Mouse (Mus musculus): Measurements from ENCODE around the gene Zfp61.

- TF ChIP-seq CTCF (IDR thresholded peaks at IDR 0.05; ENCODE audit: low read depth) (peak; percentile 39), EP300 (IDR thresholded peaks at IDR 0.05; ENCODE audit: low read depth) (no peak)
These were observed 37.2 kb upstream of the Zfp61 start for GRCm38 (mm10) chr7:24338241-24338640.
